Mouse (Mus musculus) intestine, postnatal 0 days (tissue): ENCODE results near the gene Hirip3. TPM values are rescaled to one million over a fixed set of nuclear protein-coding genes. Genes with fewer than 3 reads are reported as not detected.

Experiments
- ATAC-seq: fragments of 200-750 bp; cut with Nextera tagmentation; 2 replicates; pipeline ENCODE4 v1.8.0; 2017; ENCODE audit warnings: mild to moderate bottlenecking, moderate TSS enrichment, moderate library complexity
- H3K27ac ChIP-seq: fragments of 300-500 bp; sonication (generic); 2 replicates; pipeline ENCODE4 v1.5.1; 2014; ENCODE audit warnings: mild to moderate bottlenecking, low read depth, low read length, moderate library complexity
- H3K27me3 ChIP-seq: fragments of 300-500 bp; sonication (generic); replicated peaks from 2 replicates; pipeline ENCODE4 v1.6.1; 2014; ENCODE audit warnings: low read length, mixed read lengths; ENCODE audit not compliant: control insufficient read depth, insufficient read depth
- H3K36me3 ChIP-seq: fragments of 300-500 bp; sonication (generic); 2 replicates; pipeline ENCODE4 v1.6.1; 2014; ENCODE audit warnings: mild to moderate bottlenecking, moderate library complexity; ENCODE audit not compliant: control insufficient read depth, insufficient read depth
- H3K4me1 ChIP-seq: fragments of 300-500 bp; sonication (generic); replicated peaks from 2 replicates; pipeline ENCODE4 v1.6.1; 2014; ENCODE audit warnings: antibody characterized with exemption, low read length, mixed read lengths; ENCODE audit not compliant: control insufficient read depth, insufficient read depth
- H3K4me2 ChIP-seq: fragments of 300-500 bp; sonication (generic); replicated peaks from 2 replicates; pipeline ENCODE4 v1.6.1; 2014; ENCODE audit warnings: low read depth, mild to moderate bottlenecking, moderate library complexity
- H3K4me3 ChIP-seq: fragments of 300-500 bp; sonication (generic); 2 replicates; pipeline ENCODE4 v1.5.1; 2014; ENCODE audit warnings: low read depth, low read length
- H3K9ac ChIP-seq: fragments of 300-500 bp; sonication (generic); 2 replicates; pipeline ENCODE4 v1.6.1; 2014; ENCODE audit warnings: mild to moderate bottlenecking, low read depth, low read length
- H3K9me3 ChIP-seq: fragments of 300-500 bp; sonication (generic); 2 replicates; pipeline ENCODE4 v1.6.1; 2016; ENCODE audit warnings: mixed run types; ENCODE audit not compliant: control insufficient read depth
- CTCF ChIP-seq: sonication (generic); IDR thresholded peaks from 2 replicates; pipeline ENCODE4 v1.5.1; 2016; ENCODE audit warnings: low read depth, mild to moderate bottlenecking, control low read depth, antibody characterized with exemption, moderate library complexity
- WGBS: fragments of 180-500 bp; shearing (Covaris S2); extraction: QIAGEN DNeasy Blood & Tissue Kit; methylation state at CpG from one replicate; pipeline ENCODE4 v1.1.7; 2014; 5-methylcytosine and 5-hydroxymethylcytosine counted together
- polyA plus RNA-seq: library from polyadenylated mRNA; unstranded; fragments of >200 nt; fragmentation: Nextera tagmentation; extraction: Ambion mirVana; gene quantifications from 2 replicates; pipeline ENCODE4 v1.2.1, GENCODE M21; 2015

Gene Hirip3
- 7.2 and 9.5 TPM in 2 replicates for polyA plus RNA-seq

DNA sequence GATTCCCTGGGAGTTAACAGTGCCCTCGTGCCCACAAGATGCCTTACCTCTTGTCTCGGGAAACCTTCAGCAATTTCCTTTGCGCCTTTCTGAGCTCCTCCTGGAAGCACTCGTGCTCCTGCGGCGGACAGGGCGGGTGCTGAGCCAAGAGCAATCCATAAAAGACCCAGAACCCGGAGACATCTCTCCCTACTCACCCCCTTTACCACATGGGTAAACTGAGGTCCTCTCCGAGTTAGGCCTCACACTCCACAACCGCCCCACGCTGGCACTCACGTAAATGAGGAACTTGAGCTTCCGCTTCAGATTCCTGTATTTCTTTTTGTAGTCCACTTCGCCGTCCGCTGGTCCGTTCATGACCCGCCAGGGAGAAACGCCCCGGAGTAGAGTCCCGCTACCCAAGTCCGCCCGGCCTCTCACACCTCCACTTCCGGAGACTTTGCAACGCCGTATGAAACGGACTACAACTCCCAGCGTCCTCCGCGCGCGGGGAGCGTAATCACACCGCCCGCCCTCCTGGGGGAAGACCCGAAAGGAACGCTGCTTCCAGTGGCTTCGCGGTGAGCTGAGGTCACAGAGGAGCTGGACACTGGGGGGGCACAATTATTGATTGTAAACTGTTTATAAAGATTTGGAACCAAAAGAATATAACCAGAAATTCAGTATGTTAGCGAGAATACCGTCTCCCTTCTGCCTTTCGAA, at the start of gene Hirip3:
TSS of gene Hirip3 (plus strand) at position 544 of the 702 bp plus-strand sequence.
- peaks cover 45% of the 10 kb centered on the region for H3K36me3 ChIP-seq

DNA sequence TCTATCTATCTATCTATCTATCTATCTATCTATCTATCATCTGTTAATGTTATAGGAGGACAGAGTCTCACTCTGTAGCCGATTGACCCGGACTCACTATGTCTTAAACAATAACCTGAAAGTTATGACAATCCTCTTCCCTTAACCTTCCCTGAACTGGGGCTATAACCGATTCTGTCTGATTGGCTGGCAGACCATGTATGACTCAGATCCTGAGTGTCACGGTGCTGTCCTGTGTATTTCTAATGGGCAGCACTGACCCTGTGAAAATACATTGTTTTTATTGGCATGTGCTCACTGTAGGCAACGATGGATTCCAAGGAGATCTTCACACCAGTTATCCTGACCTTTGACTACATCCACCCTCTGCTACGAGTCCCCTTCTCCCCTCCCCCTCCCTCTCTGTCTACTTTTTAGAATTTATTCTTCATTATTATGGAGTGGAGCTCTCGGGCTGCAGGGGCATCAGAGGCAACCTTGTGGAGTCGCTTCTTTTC, 46.0 kb upstream of the Hirip3 start:
- Histone ChIP-seq H3K9me3 (no peaks in the 10 kb centered on the region), H3K4me1 (no peaks in the 10 kb centered on the region), H3K4me2 (no peak overlapping the region), H3K36me3 (no peaks in the 10 kb centered on the region), H3K27me3 (no peaks in the 10 kb centered on the region), H3K4me3 (no peak overlapping the region), H3K27ac (no peak overlapping the region), H3K9ac (no peak overlapping the region)
- no peak for TF ChIP-seq CTCF
- ATAC-seq: no peak
- WGBS: 57% methylated on average over 8 of the region's 8 CpGs

More for the DNA sequence above, at the start of gene Hirip3:
- TF ChIP-seq CTCF: peak; percentile 2; the same call in 1 of the 2 replicates
- H3K9me3 ChIP-seq: no peaks in the 10 kb centered on the region
- under 1% methylated on average over 42 of the region's 42 CpGs for WGBS
- no peaks in the 10 kb centered on the region for H3K27me3 ChIP-seq
- peak; percentile 91 for ATAC-seq
- peak within 1 kb of the TSS; percentile 49 for H3K9ac ChIP-seq
- peak within 1 kb of the TSS; percentile 55 for H3K4me3 ChIP-seq
- H3K27ac ChIP-seq: peak within 1 kb of the TSS; percentile 42; the same call in 1 of the 2 replicates
- peaks cover 5% of the 10 kb centered on the region; the same call in 1 of the 2 replicates for H3K4me1 ChIP-seq
- peak within 1 kb of the TSS; percentile 80 for H3K4me2 ChIP-seq

DNA sequence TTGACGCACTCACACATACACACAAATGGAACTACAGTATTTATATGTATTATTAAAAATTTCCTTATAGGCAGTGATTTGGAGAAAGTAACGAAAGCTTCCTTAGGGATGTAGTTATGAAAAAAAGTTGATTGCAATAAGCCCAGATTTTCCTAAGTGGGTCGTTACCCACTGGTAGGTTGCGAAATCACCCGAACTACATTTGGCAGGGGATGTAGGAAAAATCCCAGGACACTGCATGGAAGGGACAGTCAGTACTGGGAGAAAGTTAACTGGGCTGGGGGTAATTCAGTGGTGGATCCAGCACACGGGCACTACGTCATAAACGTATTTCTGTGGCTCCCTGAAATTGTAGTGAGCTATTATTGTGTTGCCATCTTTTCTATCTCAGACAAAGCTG, 45.3 kb upstream of the Hirip3 start:
- Histone ChIP-seq H3K4me3 (no peak overlapping the region), H3K4me1 (no peaks in the 10 kb centered on the region), H3K27ac (no peak overlapping the region), H3K36me3 (no peaks in the 10 kb centered on the region), H3K9me3 (no peaks in the 10 kb centered on the region), H3K27me3 (no peaks in the 10 kb centered on the region), H3K4me2 (no peak overlapping the region), H3K9ac (no peak overlapping the region)
- ATAC-seq: no peak
- 75% methylated on average over 8 of the region's 8 CpGs for WGBS
- TF ChIP-seq CTCF: no peak

DNA sequence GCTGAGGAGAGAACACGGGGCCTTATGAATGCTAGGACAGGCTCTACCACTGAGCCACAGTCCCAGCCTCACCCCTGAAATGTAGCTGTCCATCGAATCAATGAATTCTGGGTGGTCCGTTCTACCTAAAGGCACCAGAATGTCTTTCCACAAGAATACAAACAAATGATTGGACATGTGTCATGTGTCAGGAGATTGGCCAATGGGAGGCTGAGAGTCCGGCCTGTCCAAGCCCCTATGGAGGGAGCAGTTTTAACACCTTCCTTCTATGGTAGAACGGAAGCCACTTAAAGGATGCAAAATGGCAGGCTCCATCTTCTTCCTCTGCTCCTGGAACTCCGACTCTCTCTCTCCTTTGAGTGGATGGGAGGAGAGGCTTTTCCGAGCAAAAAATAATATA, 44.2 kb upstream of the Hirip3 start:
- no peaks in the 10 kb centered on the region for H3K9me3 ChIP-seq
- H3K4me2 ChIP-seq: no peak overlapping the region
- no peak overlapping the region for H3K9ac ChIP-seq
- H3K4me1 ChIP-seq: no peaks in the 10 kb centered on the region
- no peak overlapping the region for H3K4me3 ChIP-seq
- ATAC-seq: no peak
- H3K27ac ChIP-seq: no peak overlapping the region
- no peak for TF ChIP-seq CTCF
- H3K27me3 ChIP-seq: peaks cover 6% of the 10 kb centered on the region
- H3K36me3 ChIP-seq: no peaks in the 10 kb centered on the region
- 87% methylated on average over 7 of the region's 7 CpGs for WGBS

DNA sequence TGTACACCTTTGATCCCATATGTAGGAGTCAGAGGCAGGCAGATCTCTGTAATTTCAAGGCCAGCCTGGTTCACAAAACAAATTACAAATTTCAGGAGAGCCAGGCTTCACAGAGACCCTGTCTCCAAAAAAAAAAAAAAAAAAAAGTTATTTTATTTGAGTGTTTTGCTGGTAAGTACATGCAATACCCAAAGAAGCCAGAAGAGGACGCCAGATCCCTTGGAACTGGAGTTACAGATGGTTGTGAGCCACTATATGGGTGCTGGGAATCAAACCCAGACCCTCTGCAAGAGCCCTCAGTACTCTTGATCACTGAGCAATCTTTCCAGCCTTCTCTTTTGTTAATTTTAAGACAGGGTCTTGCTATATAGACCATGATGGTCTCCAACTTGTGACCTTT, 43.0 kb upstream of the Hirip3 start:
- no peaks in the 10 kb centered on the region for H3K9me3 ChIP-seq
- H3K4me1 ChIP-seq: no peaks in the 10 kb centered on the region
- no peaks in the 10 kb centered on the region for H3K36me3 ChIP-seq
- H3K27ac ChIP-seq: no peak overlapping the region
- TF ChIP-seq CTCF: peak; percentile 34
- 16% methylated on average over 1 of the region's 1 CpGs for WGBS
- no peak overlapping the region for H3K9ac ChIP-seq
- H3K4me2 ChIP-seq: no peak overlapping the region
- H3K4me3 ChIP-seq: no peak overlapping the region
- peaks cover 16% of the 10 kb centered on the region for H3K27me3 ChIP-seq
- no peak for ATAC-seq

DNA sequence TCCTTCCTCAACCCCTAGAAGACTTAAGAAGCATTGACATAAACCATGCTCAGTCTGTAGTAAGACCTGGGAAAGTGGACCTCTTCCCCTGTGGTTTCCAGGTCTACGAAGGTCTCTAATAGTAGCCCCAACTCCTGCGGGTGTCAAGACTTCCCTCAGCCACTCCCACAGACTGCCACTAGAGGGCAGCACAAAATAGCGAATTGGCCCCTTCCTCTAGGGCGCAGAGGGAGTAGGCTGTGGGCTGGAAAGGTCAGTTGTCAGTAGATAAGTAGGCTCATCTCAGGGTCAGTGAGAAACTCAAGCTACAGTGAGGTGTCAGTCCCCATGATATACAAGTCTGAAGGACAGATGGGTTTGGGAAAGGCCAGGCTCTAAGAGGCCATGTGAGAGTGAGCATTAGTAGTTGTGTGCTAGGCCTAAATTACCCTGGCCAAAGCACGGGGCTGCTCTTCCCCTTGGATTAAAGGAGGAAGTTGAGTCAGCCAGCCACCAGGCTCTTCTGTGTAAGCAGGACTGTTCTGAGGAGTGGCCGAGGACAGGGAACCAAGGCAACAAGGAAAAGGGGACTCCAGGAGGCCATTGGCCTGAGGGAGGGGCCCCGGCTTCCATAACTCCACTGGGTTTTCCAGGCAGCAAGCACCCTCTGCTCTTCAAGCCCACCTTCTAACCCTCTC, 39.8 kb upstream of the Hirip3 start:
- Histone ChIP-seq H3K27me3 (peaks cover 35% of the 10 kb centered on the region), H3K4me1 (no peaks in the 10 kb centered on the region), H3K9ac (no peak overlapping the region), H3K27ac (no peak overlapping the region), H3K4me2 (no peak overlapping the region), H3K9me3 (no peaks in the 10 kb centered on the region), H3K36me3 (no peaks in the 10 kb centered on the region), H3K4me3 (no peak overlapping the region)
- 0 out of 2 replicates have a peak, but pooled peaks have one; percentile 19 for ATAC-seq
- peak; percentile 94 for TF ChIP-seq CTCF
- 27% methylated on average over 7 of the region's 7 CpGs for WGBS
